Mouse (Mus musculus): ENCODE measurements around the gene Gm21992. TPM values are rescaled to one million over a fixed set of nuclear protein-coding genes. Genes with fewer than 3 reads are reported as not detected.
"Not testable (repeated sequence)": the region's sequence is repeated elsewhere in the genome, so short reads cannot be mapped to it uniquely, and the experiment has no call there.

Gene Gm21992
- polyA plus RNA-seq, 1 experiment from 2014 or later = 23.9 TPM

GRCm38 (mm10) chr19:4839149-4839548, 27.7 kb upstream of the Gm21992 start, which contains the start of the genes Ccs and Ccdc87:
TSS of gene Ccs (minus strand) at chr19:4839332.
TSS of gene Ccdc87 (plus strand) at chr19:4839366.
- H3K4me2 ChIP-seq = peak within 1 kb of the TSS; percentile 95
- no peaks in the 10 kb centered on the region for H3K36me3 ChIP-seq
- no peak within 1 kb of the TSS for H3K27ac ChIP-seq (replicated peaks)
- under 1% methylated on average over 25 of the region's 25 CpGs for WGBS
- no peaks in the 10 kb centered on the region for H3K9me3 ChIP-seq
- peak within 1 kb of the TSS; percentile 60 for H3K9ac ChIP-seq
- H3K4me3 ChIP-seq = peak within 1 kb of the TSS; percentile 56
- peak; percentile 98 for ATAC-seq (ENCODE audit: low FRiP score, low read depth)
- peaks cover 17% of the 10 kb centered on the region for H3K4me1 ChIP-seq (replicated peaks)
- peaks cover 23% of the 10 kb centered on the region for H3K27me3 ChIP-seq

DNA sequence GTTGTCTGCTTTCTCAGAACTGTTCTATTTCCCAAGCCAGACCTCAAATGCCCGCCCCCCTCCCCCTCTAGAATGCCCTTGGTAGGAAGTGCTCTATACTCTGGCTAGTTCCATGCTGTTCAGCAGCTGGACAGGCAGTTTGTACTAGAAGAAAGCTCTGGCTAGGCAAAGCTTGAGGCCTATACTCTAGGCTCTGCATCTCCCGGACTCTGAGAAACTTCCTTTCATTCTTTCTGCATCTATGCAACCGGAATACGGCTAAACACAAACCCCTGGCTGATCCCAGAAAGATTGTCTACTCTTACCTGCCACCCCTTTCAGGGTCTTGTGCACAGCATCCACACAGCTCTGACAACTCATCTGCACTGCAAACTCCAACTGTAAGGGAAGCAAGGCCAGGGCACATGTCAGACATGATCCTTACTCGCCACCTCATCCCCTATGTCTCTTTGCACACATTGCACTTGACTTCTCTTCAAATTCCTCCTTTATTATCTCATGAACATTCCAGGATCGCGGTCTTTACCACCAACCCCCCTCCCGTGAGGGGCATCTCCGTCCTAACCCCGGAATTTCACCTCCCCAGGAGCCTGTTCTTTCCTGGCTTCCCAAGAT, 27.2 kb upstream of the Gm21992 start:
- H3K27me3 ChIP-seq = peaks cover 23% of the 10 kb centered on the region
- 36% methylated on average over 10 of the region's 10 CpGs for WGBS
- no peaks in the 10 kb centered on the region for H3K9me3 ChIP-seq
- no peaks in the 10 kb centered on the region for H3K36me3 ChIP-seq
- H3K4me3 ChIP-seq = peak overlapping the region; percentile 56
- peak overlapping the region; percentile 95 for H3K4me2 ChIP-seq
- ATAC-seq (ENCODE audit: low FRiP score, low read depth) = no peak
- H3K27ac ChIP-seq (replicated peaks) = no peak overlapping the region
- H3K4me1 ChIP-seq (replicated peaks) = peaks cover 17% of the 10 kb centered on the region
- peak overlapping the region; percentile 60 for H3K9ac ChIP-seq

DNA sequence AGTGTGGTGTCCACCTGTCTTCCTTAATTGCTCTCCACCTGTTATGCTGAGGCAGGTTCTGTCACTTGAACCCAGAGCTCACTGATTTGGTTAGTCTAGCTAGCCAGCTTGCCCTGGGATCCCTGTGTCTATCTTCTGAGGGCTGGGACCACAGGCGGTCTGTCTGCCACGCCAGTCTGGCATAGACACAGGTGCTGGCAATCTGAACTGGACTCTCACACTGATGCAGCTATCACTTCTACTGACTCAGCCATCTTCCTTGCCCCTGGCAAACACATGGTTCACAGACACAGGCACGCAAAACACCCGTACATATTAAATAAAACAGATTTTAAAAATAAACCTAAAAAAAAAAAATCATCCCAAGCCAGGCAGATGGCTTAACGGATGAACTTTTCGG, 25.6 kb upstream of the Gm21992 start:
- Histone ChIP-seq H3K4me2 (no peak overlapping the region), H3K36me3 (peaks cover 6% of the 10 kb centered on the region; the same call in 1 of the 2 replicates), H3K4me3 (no peak overlapping the region), H3K9ac (no peak overlapping the region), H3K9me3 (no peaks in the 10 kb centered on the region), H3K27ac (replicated peaks) (no peak overlapping the region), H3K27me3 (peaks cover 23% of the 10 kb centered on the region), H3K4me1 (replicated peaks) (peaks cover 17% of the 10 kb centered on the region)
- WGBS = 95% methylated on average over 6 of the region's 6 CpGs
- no peak for ATAC-seq (ENCODE audit: low FRiP score, low read depth)

DNA sequence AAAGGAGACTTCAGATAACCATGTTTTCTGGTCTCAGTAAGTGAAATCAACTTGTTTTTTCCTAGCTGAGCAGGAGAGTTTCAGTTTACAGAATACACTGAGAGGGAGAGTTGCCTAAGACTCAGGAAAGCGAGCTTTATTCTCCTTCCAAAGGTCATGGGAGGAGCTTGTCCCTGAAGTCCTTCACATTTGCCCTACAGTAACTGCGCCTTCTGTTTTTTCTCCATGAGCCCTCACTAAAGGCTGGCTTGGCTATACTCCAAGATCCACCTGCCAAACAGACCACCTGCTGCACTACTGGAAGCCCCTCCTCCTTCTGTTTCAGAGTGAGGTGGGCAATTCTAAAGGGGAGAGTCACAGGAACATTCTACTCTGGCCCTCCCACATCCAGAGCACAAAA, 24.7 kb upstream of the Gm21992 start:
- Histone ChIP-seq H3K9ac (no peak overlapping the region), H3K4me2 (no peak overlapping the region), H3K4me3 (no peak overlapping the region), H3K27ac (replicated peaks) (no peak overlapping the region), H3K4me1 (replicated peaks) (peaks cover 17% of the 10 kb centered on the region), H3K27me3 (peaks cover 14% of the 10 kb centered on the region), H3K36me3 (peaks cover 6% of the 10 kb centered on the region; the same call in 1 of the 2 replicates), H3K9me3 (no peaks in the 10 kb centered on the region)
- WGBS = 76% methylated on average over 2 of the region's 2 CpGs
- ATAC-seq (ENCODE audit: low FRiP score, low read depth) = no peak

DNA sequence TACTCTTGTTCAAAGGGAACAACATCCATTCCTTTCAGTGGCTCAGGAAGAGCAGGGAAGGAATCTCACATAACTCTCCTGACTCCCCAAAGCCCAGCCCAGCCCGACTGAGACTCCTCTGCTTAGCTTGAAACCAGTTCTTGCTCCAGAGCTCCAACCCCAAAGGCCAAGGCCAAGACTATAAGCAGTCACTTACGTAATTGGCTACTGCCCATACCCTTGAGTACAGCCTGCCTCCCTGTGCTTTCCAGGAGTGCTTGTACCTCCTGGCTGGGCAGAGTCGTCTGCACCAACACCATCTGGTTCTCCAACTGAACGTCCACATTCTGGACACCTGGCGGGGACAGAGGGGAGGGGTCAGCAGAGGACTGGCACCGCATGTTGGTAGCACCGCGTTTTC, 22.6 kb upstream of the Gm21992 start:
- Histone ChIP-seq H3K4me2 (no peak overlapping the region), H3K4me3 (no peak overlapping the region), H3K36me3 (peaks cover 6% of the 10 kb centered on the region; the same call in 1 of the 2 replicates), H3K4me1 (replicated peaks) (peaks cover 11% of the 10 kb centered on the region), H3K9me3 (no peaks in the 10 kb centered on the region), H3K27me3 (no peaks in the 10 kb centered on the region), H3K9ac (no peak overlapping the region), H3K27ac (replicated peaks) (no peak overlapping the region)
- WGBS = 88% methylated on average over 8 of the region's 8 CpGs
- no peak for ATAC-seq (ENCODE audit: low FRiP score, low read depth)

DNA sequence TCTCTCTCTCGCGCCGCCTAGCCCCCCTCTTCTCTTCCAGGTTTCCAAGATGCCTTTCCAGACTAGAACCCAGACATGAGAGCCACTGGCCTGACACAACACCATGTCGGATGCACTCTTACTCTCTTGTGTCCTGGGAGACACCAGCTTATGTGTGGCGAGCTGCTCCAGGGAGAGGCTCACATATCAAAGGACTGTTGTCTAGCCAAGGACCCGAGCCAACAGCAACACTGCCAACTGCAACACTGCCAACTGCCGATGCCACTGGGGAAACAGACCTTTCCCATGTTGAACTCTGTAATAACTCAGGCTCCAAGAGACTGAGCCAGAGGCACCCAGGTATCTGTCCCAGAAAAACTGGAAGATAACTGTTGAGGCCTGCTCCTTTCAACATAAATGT, 17.7 kb upstream of the Gm21992 start:
- no peak overlapping the region for H3K4me3 ChIP-seq
- H3K4me2 ChIP-seq = peak overlapping the region; percentile 3; the same call in 1 of the 2 replicates
- H3K27me3 ChIP-seq = no peaks in the 10 kb centered on the region
- no peaks in the 10 kb centered on the region for H3K4me1 ChIP-seq (replicated peaks)
- 0 out of 2 replicates have a peak, but pooled peaks have one; percentile 45 for ATAC-seq (ENCODE audit: low FRiP score, low read depth)
- H3K36me3 ChIP-seq = peaks cover 8% of the 10 kb centered on the region
- H3K9ac ChIP-seq = no peak overlapping the region
- whole genome bisulfite sequencing = 69% methylated on average over 7 of the region's 7 CpGs
- H3K9me3 ChIP-seq = no peaks in the 10 kb centered on the region
- no peak overlapping the region for H3K27ac ChIP-seq (replicated peaks)

DNA sequence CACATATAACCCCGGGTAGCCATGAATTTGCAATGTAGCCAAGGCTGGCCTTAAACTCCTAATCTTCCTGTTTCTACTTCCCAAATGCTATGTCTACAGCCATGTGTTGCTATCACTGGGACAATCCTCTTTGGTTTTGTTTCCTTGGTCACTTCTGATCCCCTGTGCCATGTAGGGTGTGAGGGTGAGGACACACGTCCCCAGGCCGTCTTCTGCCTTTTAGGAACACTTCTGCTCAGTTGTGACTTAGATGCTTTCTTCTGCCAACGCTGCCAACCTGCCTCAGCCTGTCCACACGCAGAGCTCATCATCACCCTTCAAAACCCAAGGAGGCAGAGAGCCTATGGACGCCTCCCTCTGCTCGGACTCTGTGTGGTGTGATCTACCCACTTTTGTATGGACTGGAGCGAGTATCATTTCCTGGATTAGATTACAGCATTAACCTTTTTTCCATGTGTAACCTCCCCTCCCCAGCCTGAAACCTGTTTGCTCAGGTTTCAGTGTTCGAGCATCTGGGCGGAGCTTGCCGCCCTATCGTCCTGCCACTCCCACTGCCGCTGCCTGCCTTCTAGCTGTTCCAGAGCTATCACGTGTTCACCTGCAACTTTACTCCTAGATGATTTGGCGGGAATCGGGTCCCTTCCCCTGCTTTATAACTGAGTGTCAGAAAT, 17.2 kb upstream of the Gm21992 start:
- Histone ChIP-seq H3K4me2 (no peak overlapping the region), H3K27me3 (no peaks in the 10 kb centered on the region), H3K9ac (no peak overlapping the region), H3K4me1 (replicated peaks) (no peaks in the 10 kb centered on the region), H3K4me3 (no peak overlapping the region), H3K9me3 (no peaks in the 10 kb centered on the region), H3K36me3 (peaks cover 8% of the 10 kb centered on the region), H3K27ac (replicated peaks) (no peak overlapping the region)
- WGBS = 65% methylated on average over 16 of the region's 16 CpGs
- no peak for ATAC-seq (ENCODE audit: low FRiP score, low read depth)

GRCm38 (mm10) chr19:4820678-4821303, 9.4 kb upstream of the Gm21992 start:
- no peak overlapping the region for H3K9ac ChIP-seq
- ATAC-seq (ENCODE audit: low FRiP score, low read depth) = peak; percentile 61; the same call in 1 of the 2 replicates
- no peak overlapping the region for H3K4me3 ChIP-seq
- 71% methylated on average over 5 of the region's 5 CpGs for WGBS
- no peaks in the 10 kb centered on the region for H3K27me3 ChIP-seq
- H3K9me3 ChIP-seq = no peaks in the 10 kb centered on the region
- H3K27ac ChIP-seq (replicated peaks) = no peak overlapping the region
- no peak overlapping the region for H3K4me2 ChIP-seq
- no peaks in the 10 kb centered on the region for H3K4me1 ChIP-seq (replicated peaks)
- peaks cover 3% of the 10 kb centered on the region; the same call in 1 of the 2 replicates for H3K36me3 ChIP-seq

DNA sequence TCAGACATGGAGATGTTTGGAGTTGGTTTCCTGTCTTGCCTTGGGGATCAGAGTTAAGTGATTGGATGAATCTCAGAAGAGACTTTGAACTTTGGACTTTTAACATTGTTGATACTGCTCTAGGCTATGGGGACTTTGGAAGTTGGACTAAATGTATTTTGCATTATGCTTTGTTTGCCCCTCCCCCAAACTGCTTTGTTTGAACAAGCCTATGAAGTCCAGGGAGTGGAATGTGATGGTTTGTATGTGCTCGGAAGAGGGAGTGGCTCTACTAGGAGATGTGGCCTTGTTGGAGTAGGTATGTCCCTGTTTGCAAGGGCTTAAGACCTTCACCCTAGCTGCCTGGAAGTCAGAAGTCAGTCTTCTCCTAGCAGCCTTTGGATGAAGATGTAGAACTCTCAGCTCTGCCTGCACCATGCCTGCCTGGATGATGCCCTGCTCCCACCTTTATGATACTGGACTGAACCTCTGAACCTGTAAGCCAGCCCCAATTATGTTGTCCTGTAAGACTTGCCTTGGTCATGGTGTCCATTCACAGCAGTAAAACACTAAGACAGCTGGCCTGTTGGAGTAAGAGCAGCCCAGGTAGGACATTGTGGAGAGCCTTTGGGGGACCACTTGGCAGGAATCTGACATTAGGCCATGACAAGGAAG, 5.9 kb upstream of the Gm21992 start:
- no peaks in the 10 kb centered on the region for H3K36me3 ChIP-seq
- peaks cover 2% of the 10 kb centered on the region for H3K4me1 ChIP-seq (replicated peaks)
- no peaks in the 10 kb centered on the region for H3K9me3 ChIP-seq
- no peaks in the 10 kb centered on the region for H3K27me3 ChIP-seq
- no peak overlapping the region for H3K27ac ChIP-seq (replicated peaks)
- ATAC-seq (ENCODE audit: low FRiP score, low read depth) = no peak
- 66% methylated on average over 1 of the region's 1 CpGs for WGBS
- H3K4me3 ChIP-seq = no peak overlapping the region
- no peak overlapping the region for H3K4me2 ChIP-seq
- no peak overlapping the region for H3K9ac ChIP-seq

DNA sequence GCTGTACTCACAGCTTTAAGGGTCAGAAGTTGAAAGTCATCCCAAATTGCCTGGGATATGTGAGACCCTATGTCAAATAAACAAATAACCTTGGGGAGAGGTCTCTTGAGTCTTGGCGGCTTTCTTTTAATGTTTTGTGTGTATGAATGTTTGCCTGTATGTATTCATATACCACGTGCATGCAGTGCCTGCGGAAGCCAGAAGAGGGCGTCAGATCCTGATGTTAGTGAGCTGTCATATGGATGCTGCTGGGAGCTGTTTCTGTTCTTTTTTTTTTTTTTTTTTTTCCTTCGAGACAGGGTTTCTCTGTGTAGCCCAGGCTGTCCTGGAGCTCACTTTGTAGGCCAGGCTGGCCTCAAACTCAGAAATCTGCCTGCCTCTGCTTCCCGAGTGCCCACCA, 1.6 kb upstream of the Gm21992 start:
- H3K9ac ChIP-seq = no peak overlapping the region
- 76% methylated on average over 6 of the region's 6 CpGs for WGBS
- H3K4me2 ChIP-seq = no peak overlapping the region
- H3K36me3 ChIP-seq = no peaks in the 10 kb centered on the region
- no peaks in the 10 kb centered on the region for H3K9me3 ChIP-seq
- ATAC-seq (ENCODE audit: low FRiP score, low read depth) = no peak
- no peak overlapping the region for H3K27ac ChIP-seq (replicated peaks)
- no peak overlapping the region for H3K4me3 ChIP-seq
- no peaks in the 10 kb centered on the region for H3K27me3 ChIP-seq
- H3K4me1 ChIP-seq (replicated peaks) = peaks cover 30% of the 10 kb centered on the region

GRCm38 (mm10) chr19:4812334-4812949, 1.0 kb upstream of the Gm21992 start:
- peaks cover 35% of the 10 kb centered on the region for H3K4me1 ChIP-seq (replicated peaks)
- H3K36me3 ChIP-seq; H3K9me3 ChIP-seq; ATAC-seq (ENCODE audit: low FRiP score, low read depth); H3K27me3 ChIP-seq: not testable (repeated sequence)
- H3K27ac ChIP-seq (replicated peaks) = peak overlapping the region; percentile 94
- H3K4me3 ChIP-seq = peak overlapping the region; percentile 80
- H3K9ac ChIP-seq = peak overlapping the region; percentile 80
- 82% methylated on average over 8 of the region's 8 CpGs for WGBS
- peak overlapping the region; percentile 73 for H3K4me2 ChIP-seq
